Mouse (Mus musculus) left cerebral cortex, postnatal 36 days (tissue): ENCODE results near the gene Pou3f1. TPM values are rescaled to one million over a fixed set of nuclear protein-coding genes. Genes with fewer than 3 reads are reported as not detected.

Source experiments
- DNase-seq, 2 experiments: peaks; one replicate each; pipeline ENCODE4 v3.0.0; 2021 to 2022; ENCODE audit warnings: low spot score in 2 of 2, mixed read lengths in 1 of 2
- intact Hi-C: fragments of 180-260 bp; cut with DNase I; formaldehyde crosslinking; loops from one replicate; pipeline ENCODE4 v1.15.1; 2025
- total RNA-seq, 2 experiments: library from RNA; stranded (reverse); gene quantifications; 2 replicates each; pipeline ENCODE4 v1.2.3; 2021

Pou3f1 gene
- total RNA-seq, 2 experiments from 2014 or later, result 14.8 to 21.6 TPM

GRCm38 (mm10) chr4:124683474-124683873 is 26.9 kb downstream of the Pou3f1 start:
- intact Hi-C loops, result no loop called here
- DNase-seq, result no peak

DNA sequence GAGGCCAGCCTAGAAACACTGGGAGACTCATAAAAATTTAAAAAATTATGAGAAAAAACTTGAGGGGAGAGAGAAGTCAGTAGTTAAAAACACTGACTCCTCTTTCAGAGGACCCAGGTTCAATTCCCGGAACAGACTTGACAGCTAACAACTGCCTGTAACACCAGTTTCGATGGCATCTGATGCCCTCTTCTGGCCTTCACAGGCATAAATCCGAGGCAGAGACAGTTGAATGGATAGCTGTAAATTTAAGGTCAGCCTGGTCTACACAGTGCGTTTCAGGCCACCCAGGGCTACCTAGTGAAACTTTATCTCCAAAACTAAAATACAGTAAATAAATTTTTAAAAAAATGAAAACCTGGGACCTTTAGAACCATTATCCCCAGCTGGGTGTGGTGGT is 28.4 kb downstream of the Pou3f1 start:
- DNase-seq, result no peak
- intact Hi-C loops, result no loop called here

GRCm38 (mm10) chr4:124685453-124685852 is 28.8 kb downstream of the Pou3f1 start:
- DNase-seq, result no peak
- intact Hi-C loops, result no loop called here

DNA sequence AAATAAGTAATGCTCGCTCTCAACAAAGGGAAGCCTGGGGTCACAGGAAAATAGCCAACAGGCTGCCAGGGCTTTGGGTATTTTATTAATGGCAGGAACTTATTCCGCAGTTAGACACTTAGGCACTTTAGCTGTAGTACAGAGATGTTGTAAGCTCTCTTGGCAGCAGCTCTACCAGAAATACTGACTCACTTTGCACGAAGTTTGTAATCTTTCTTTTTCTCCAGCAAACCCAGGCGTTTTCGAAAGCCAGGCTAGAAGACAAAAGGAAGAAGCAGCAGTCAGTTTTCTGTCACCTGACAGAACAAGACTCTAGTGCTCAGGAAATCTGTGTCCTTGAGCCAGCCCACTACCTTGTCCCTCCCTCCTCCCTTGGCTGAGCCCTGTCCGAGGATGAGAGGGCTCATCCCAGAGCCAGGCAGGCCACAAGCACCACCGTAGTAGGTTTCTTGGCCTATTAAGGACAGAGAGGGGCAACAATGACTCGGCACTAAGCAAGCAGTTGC is 29.3 kb downstream of the Pou3f1 start:
- intact Hi-C loops, result no loop called here
- no peak for DNase-seq

DNA sequence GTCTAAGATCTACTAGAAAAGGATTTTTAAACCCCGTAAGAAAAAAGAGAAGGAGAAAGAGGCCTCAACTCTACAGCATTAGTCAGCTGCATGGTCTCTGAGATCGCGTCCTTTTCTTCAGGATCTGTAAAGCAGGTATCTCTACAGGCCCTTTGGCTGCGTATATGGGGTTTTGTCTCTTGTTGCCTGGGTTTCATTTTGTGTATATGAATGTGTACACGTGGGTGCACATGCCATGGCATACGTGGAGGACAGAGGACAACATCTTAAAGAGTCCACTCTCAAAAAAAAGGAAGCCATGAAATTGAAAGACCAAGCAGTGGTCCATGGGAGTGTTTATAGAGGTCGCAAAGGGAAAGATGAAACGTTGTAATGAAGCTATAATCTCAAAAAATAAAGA is 34.8 kb downstream of the Pou3f1 start:
- no peak for DNase-seq
- intact Hi-C loops, result no loop called here

- DNase-seq, result no peak
- intact Hi-C loops, result no loop called here
Observed at GRCm38 (mm10) chr4:124692416-124692861, 35.8 kb downstream of the Pou3f1 start.

GRCm38 (mm10) chr4:124693135-124693894 is 36.7 kb downstream of the Pou3f1 start, which contains the start of gene Utp11:
TSS of gene Utp11 (minus strand) at chr4:124693600.
- peak; percentile 83 to 84 for DNase-seq
- intact Hi-C loops, result no loop called here

- DNase-seq, result no peak
- intact Hi-C loops, result no loop called here
Observed at GRCm38 (mm10) chr4:124694572-124694971, 38.0 kb downstream of the Pou3f1 start.

GRCm38 (mm10) chr4:124695786-124696516 is 39.3 kb downstream of the Pou3f1 start:
- DNase-seq, result no peak
- intact Hi-C loops, result no loop called here

DNA sequence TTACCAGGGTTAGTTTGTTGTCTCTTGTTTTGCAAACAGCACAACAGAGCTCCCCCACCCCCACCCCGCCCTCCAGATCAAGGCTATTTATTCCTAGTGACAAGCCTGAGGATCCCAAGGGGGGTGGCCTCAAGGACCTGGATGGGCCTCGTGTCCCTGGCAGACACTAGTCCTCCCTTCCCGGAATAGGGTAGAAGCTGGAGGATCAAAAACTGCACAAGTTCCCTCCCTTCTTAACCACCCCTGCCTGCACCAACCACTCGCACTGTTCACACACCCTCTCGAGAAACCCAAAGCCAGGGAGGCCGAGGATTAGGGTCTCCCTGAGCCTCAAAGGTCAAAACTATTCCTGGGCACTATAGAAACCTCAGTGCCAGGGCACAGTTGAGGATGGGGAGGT is 43.2 kb downstream of the Pou3f1 start:
- intact Hi-C loops, result no loop called here
- DNase-seq, result no peak

DNA sequence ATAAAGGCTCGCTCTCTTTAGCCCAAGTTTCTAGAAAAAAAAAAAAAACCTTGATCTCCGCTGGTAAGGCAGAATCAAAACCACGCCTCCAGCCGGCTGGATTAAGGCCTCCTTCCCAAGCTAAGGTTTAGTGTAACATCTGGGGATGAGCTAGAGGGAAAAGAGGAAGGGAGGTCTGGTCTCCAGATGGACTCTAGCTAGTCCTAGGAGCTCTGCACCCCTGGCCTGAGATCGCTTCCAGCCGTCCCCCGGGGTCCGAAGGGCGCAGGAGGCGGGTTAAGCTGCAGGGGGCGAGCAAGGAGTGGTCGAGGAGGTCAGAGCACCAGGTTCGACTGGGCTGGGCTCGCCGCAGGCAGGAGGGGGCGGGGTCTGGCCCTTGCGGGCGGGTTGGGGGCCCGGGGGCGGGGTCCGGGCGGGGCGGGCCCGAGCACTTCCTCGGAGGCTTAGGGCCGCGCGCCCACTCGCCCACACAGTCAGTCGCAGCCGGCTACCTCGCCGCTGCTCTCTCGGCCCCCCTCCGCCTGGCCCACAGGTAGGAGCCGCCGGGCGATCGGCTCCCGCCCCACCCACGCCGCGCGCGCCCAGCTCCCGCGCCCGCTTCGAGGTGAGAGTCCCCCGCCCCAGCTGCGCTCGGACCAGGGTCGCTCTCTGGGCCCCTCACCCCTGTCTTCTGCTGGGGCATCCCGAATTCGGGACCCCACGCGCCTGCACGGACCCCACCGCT is 43.8 kb downstream of the Pou3f1 start, which contains the start of gene Fhl3:
Fhl3 (plus strand) TSS at position 454 of the 724 bp plus-strand sequence.
- no peak for DNase-seq
- intact Hi-C loops, result no loop called here

DNA sequence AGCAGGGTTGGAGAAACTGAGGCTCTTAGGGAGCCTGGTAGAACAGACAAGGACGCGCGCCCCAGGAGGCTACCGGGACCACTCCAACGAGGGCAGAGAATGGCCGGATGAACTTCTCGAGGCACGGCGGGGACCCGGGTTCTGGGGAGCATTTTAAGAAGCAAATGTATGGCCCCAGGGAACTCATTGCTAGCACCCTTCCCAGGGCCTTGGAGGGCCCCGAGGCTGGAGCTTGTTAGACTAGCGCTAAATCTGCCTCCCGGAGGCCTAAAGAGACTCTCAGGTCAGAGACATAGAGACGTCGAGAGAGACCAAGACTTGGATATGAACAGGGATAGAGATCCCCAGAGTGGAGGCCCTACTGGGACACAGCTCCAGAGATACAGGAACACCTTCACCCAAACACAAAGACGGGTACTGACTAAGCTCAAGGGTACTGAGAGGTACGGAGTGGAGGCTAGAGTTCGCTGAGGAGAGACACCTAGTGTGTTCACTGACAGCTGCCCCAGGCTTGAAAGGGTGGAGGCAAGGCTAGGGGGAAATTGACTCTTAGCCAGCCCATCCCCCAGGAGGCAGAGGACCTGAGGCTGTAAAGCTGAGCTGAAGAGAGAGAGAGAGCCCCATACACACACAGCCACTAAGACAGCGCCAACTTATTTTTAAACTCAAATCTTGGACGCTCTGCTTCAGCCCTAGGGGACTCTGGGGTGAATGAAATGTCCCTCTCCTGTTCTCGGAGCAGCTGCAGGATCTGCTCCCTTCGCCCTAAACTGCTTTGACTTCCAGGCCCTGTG is 44.6 kb downstream of the Pou3f1 start:
- DNase-seq, result no peak
- intact Hi-C loops, result no loop called here

- DNase-seq, result no peak
- intact Hi-C loops, result no loop called here
Observed at GRCm38 (mm10) chr4:124701916-124702315, 45.3 kb downstream of the Pou3f1 start.

GRCm38 (mm10) chr4:124703406-124703805 is 46.8 kb downstream of the Pou3f1 start:
- intact Hi-C loops, result no loop called here

GRCm38 (mm10) chr4:124703881-124704796 is 47.5 kb downstream of the Pou3f1 start:
- intact Hi-C loops, result no loop called here
- DNase-seq, result no peak

More at GRCm38 (mm10) chr4:124703406-124703805, 46.8 kb downstream of the Pou3f1 start:
- DNase-seq, result no peak

GRCm38 (mm10) chr4:124704797-124705474 is 48.3 kb downstream of the Pou3f1 start:
- DNase-seq, result no peak
- intact Hi-C loops, result no loop called here

DNA sequence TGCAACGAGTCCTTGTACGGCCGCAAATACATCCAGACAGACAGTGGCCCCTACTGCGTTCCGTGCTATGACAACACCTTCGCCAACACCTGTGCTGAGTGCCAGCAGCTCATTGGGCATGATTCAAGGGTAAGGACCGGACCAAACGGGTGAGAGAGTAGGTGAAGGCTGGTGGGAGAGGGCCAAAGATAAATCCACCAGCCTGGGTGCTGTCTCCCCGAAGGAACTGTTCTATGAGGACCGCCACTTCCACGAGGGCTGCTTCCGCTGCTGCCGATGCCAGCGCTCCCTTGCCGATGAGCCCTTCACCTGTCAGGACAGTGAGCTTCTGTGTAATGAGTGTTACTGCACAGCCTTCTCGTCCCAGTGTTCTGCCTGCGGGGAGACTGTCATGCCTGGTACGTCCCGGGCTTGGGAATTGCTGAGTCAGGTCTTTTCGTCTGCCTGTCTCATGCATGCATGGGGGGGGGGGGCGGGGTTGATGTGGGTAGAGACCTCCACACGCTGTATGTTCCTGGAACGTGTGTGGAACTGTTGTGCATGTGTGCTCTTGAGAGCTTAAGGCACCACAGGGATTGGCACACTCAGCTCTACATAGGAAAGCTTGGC is 49.2 kb downstream of the Pou3f1 start:
- intact Hi-C loops, result no loop called here

More for the DNA sequence above, 49.2 kb downstream of the Pou3f1 start:
- no peak for DNase-seq
